Mouse (Mus musculus) embryonic facial prominence, embryonic 12.5 days (tissue): ENCODE measurements around the gene Serpina3b. TPM values are rescaled to one million over a fixed set of nuclear protein-coding genes. Genes with fewer than 3 reads are reported as not detected.
"Not testable (repeated sequence)": the region's sequence is repeated elsewhere in the genome, so short reads cannot be mapped to it uniquely, and the experiment has no call there.

Experiments used
- ATAC-seq: fragments of 200-750 bp; cut with Nextera tagmentation; 2 replicates; pipeline ENCODE4 v1.8.0; 2017; ENCODE audit not compliant: insufficient number of reproducible peaks, insufficient read depth, low FRiP score, low TSS enrichment
- H3K27ac ChIP-seq: fragments of 300-500 bp; sonication (generic); 2 replicates; pipeline ENCODE4 v1.5.1; 2016; ENCODE audit warnings: mild to moderate bottlenecking
- H3K27me3 ChIP-seq: fragments of 300-500 bp; sonication (generic); 2 replicates; pipeline ENCODE4 v1.6.1; 2016; ENCODE audit warnings: mild to moderate bottlenecking, moderate library complexity
- H3K36me3 ChIP-seq: fragments of 300-500 bp; sonication (generic); 2 replicates; pipeline ENCODE4 v1.6.1; 2016; ENCODE audit warnings: mild to moderate bottlenecking
- H3K4me1 ChIP-seq: fragments of 300-500 bp; sonication (generic); 2 replicates; pipeline ENCODE4 v1.6.1; 2016
- H3K4me2 ChIP-seq: fragments of 300-500 bp; sonication (generic); replicated peaks from 2 replicates; pipeline ENCODE4 v1.6.1; 2016; ENCODE audit warnings: mild to moderate bottlenecking, moderate library complexity
- H3K4me3 ChIP-seq: fragments of 300-500 bp; sonication (generic); 2 replicates; pipeline ENCODE4 v1.5.1; 2016; ENCODE audit warnings: mild to moderate bottlenecking
- H3K9ac ChIP-seq: fragments of 300-500 bp; sonication (generic); 2 replicates; pipeline ENCODE4 v1.6.1; 2016; ENCODE audit warnings: mild to moderate bottlenecking, moderate library complexity
- H3K9me3 ChIP-seq: fragments of 300-500 bp; sonication (generic); 2 replicates; pipeline ENCODE4 v1.6.1; 2016; ENCODE audit warnings: mild to moderate bottlenecking, moderate library complexity
- WGBS: fragments of 180-500 bp; shearing (Covaris S2); methylation state at CpG from one replicate; pipeline ENCODE4 v1.1.7; 2016; 5-methylcytosine and 5-hydroxymethylcytosine counted together
- polyA plus RNA-seq: library from polyadenylated mRNA; unstranded; fragments of >200 nt; fragmentation: Nextera tagmentation; extraction: Ambion mirVana; gene quantifications from 2 replicates; pipeline ENCODE4 v1.2.1, GENCODE M21; 2016

Serpina3b gene
- polyA plus RNA-seq = not detected in 2 replicates

GRCm38 (mm10) chr12:104127696-104128095 is at the start of gene Serpina3b:
Gene Serpina3b, plus strand, starts transcription at chr12:104127996.
- H3K27me3 ChIP-seq = no peaks in the 10 kb centered on the region
- 81% methylated on average over 5 of the region's 5 CpGs for WGBS
- no peak within 1 kb of the TSS for H3K27ac ChIP-seq
- H3K4me1 ChIP-seq = no peaks in the 10 kb centered on the region
- H3K36me3 ChIP-seq = no peaks in the 10 kb centered on the region
- no peak for ATAC-seq
- no peak within 1 kb of the TSS for H3K4me3 ChIP-seq
- no peak within 1 kb of the TSS for H3K9ac ChIP-seq
- H3K4me2 ChIP-seq = no peak within 1 kb of the TSS
- H3K9me3 ChIP-seq = no peaks in the 10 kb centered on the region

- no peaks in the 10 kb centered on the region for H3K27me3 ChIP-seq
- WGBS = 69% methylated on average over 2 of the region's 2 CpGs
- no peak for ATAC-seq
- no peaks in the 10 kb centered on the region for H3K9me3 ChIP-seq
- H3K4me1 ChIP-seq = no peaks in the 10 kb centered on the region
- no peak overlapping the region for H3K9ac ChIP-seq
- H3K4me2 ChIP-seq = no peak overlapping the region
- H3K36me3 ChIP-seq = no peaks in the 10 kb centered on the region
- no peak overlapping the region for H3K27ac ChIP-seq
- no peak overlapping the region for H3K4me3 ChIP-seq
Observed at GRCm38 (mm10) chr12:104090119-104090518, 37.7 kb upstream of the Serpina3b start.

- 74% methylated on average over 1 of the region's 1 CpGs for WGBS
- no peak for ATAC-seq
- no peaks in the 10 kb centered on the region for H3K4me1 ChIP-seq
- no peak overlapping the region for H3K4me2 ChIP-seq
- H3K9me3 ChIP-seq = no peaks in the 10 kb centered on the region
- no peak overlapping the region for H3K4me3 ChIP-seq
- no peaks in the 10 kb centered on the region for H3K36me3 ChIP-seq
- no peak overlapping the region for H3K27ac ChIP-seq
- H3K9ac ChIP-seq = no peak overlapping the region
- H3K27me3 ChIP-seq = no peaks in the 10 kb centered on the region
Observed at GRCm38 (mm10) chr12:104091303-104091702, 36.5 kb upstream of the Serpina3b start.

- Histone ChIP-seq H3K27me3 (no peaks in the 10 kb centered on the region), H3K4me3 (no peak within 1 kb of the TSS), H3K4me2 (no peak within 1 kb of the TSS), H3K4me1 (no peaks in the 10 kb centered on the region), H3K27ac (no peak within 1 kb of the TSS), H3K9ac (no peak within 1 kb of the TSS), H3K9me3 (no peaks in the 10 kb centered on the region), H3K36me3 (no peaks in the 10 kb centered on the region)
- ATAC-seq = no peak
- 90% methylated on average over 6 of the region's 6 CpGs for WGBS
Observed at GRCm38 (mm10) chr12:104100768-104101167, 27.0 kb upstream of the Serpina3b start, which contains the start of gene Serpina5. Gene Serpina5, plus strand, starts transcription at chr12:104101113.

- H3K36me3 ChIP-seq = no peaks in the 10 kb centered on the region
- H3K9ac ChIP-seq = no peak overlapping the region
- no peak overlapping the region for H3K4me3 ChIP-seq
- no peak overlapping the region for H3K4me2 ChIP-seq
- H3K27me3 ChIP-seq = no peaks in the 10 kb centered on the region
- H3K4me1 ChIP-seq = no peaks in the 10 kb centered on the region
- no peak overlapping the region for H3K27ac ChIP-seq
- ATAC-seq = no peak
- no peaks in the 10 kb centered on the region for H3K9me3 ChIP-seq
Observed at GRCm38 (mm10) chr12:104105847-104106246, 21.9 kb upstream of the Serpina3b start.

GRCm38 (mm10) chr12:104106919-104107318 is 20.9 kb upstream of the Serpina3b start:
- Histone ChIP-seq H3K4me1 (no peaks in the 10 kb centered on the region), H3K9me3 (no peaks in the 10 kb centered on the region), H3K27ac (no peak overlapping the region), H3K4me2 (no peak overlapping the region), H3K4me3 (no peak overlapping the region), H3K9ac (no peak overlapping the region), H3K27me3 (no peaks in the 10 kb centered on the region), H3K36me3 (no peaks in the 10 kb centered on the region)
- no peak for ATAC-seq

GRCm38 (mm10) chr12:104108507-104108906 is 19.3 kb upstream of the Serpina3b start:
- Histone ChIP-seq H3K36me3 (no peaks in the 10 kb centered on the region), H3K27me3 (no peaks in the 10 kb centered on the region), H3K4me1 (no peaks in the 10 kb centered on the region), H3K4me3 (no peak overlapping the region), H3K9ac (no peak overlapping the region), H3K4me2 (no peak overlapping the region), H3K9me3 (no peaks in the 10 kb centered on the region), H3K27ac (no peak overlapping the region)
- ATAC-seq = no peak
- WGBS = 87% methylated on average over 2 of the region's 2 CpGs

- not testable (repeated sequence) for H3K9ac ChIP-seq, H3K36me3 ChIP-seq, H3K9me3 ChIP-seq, H3K4me3 ChIP-seq, H3K27me3 ChIP-seq, ATAC-seq, H3K4me1 ChIP-seq, H3K4me2 ChIP-seq, H3K27ac ChIP-seq
- 90% methylated on average over 11 of the region's 11 CpGs for WGBS
Observed at GRCm38 (mm10) chr12:104112333-104112732, 15.5 kb upstream of the Serpina3b start, which contains the start of gene Serpina3a. Gene Serpina3a, plus strand, starts transcription at chr12:104112724.

GRCm38 (mm10) chr12:104114921-104115579 is 12.7 kb upstream of the Serpina3b start:
- H3K9ac ChIP-seq = no peak overlapping the region
- 59% methylated on average over 3 of the region's 3 CpGs for WGBS
- no peaks in the 10 kb centered on the region for H3K4me1 ChIP-seq
- H3K27ac ChIP-seq = no peak overlapping the region
- ATAC-seq = no peak
- no peaks in the 10 kb centered on the region for H3K9me3 ChIP-seq
- H3K4me2 ChIP-seq = no peak overlapping the region
- H3K27me3 ChIP-seq = no peaks in the 10 kb centered on the region
- no peaks in the 10 kb centered on the region for H3K36me3 ChIP-seq
- H3K4me3 ChIP-seq = no peak overlapping the region

- no peak overlapping the region for H3K4me2 ChIP-seq
- H3K9me3 ChIP-seq = no peaks in the 10 kb centered on the region
- no peaks in the 10 kb centered on the region for H3K4me1 ChIP-seq
- H3K27ac ChIP-seq = no peak overlapping the region
- WGBS = 81% methylated on average over 1 of the region's 1 CpGs
- H3K27me3 ChIP-seq = no peaks in the 10 kb centered on the region
- no peak overlapping the region for H3K9ac ChIP-seq
- no peaks in the 10 kb centered on the region for H3K36me3 ChIP-seq
- no peak overlapping the region for H3K4me3 ChIP-seq
- no peak for ATAC-seq
Observed at GRCm38 (mm10) chr12:104123097-104123496, 4.7 kb upstream of the Serpina3b start.

GRCm38 (mm10) chr12:104123996-104124395 is 3.8 kb upstream of the Serpina3b start:
- H3K4me1 ChIP-seq = no peaks in the 10 kb centered on the region
- H3K27me3 ChIP-seq = no peaks in the 10 kb centered on the region
- H3K4me2 ChIP-seq = no peak overlapping the region
- no peak for ATAC-seq
- no peak overlapping the region for H3K27ac ChIP-seq
- 86% methylated on average over 2 of the region's 2 CpGs for WGBS
- H3K9ac ChIP-seq = no peak overlapping the region
- no peaks in the 10 kb centered on the region for H3K36me3 ChIP-seq
- no peaks in the 10 kb centered on the region for H3K9me3 ChIP-seq
- no peak overlapping the region for H3K4me3 ChIP-seq

- Histone ChIP-seq H3K9ac (no peak overlapping the region), H3K27me3 (no peaks in the 10 kb centered on the region), H3K36me3 (no peaks in the 10 kb centered on the region), H3K27ac (no peak overlapping the region), H3K4me2 (no peak overlapping the region), H3K9me3 (no peaks in the 10 kb centered on the region), H3K4me3 (no peak overlapping the region), H3K4me1 (no peaks in the 10 kb centered on the region)
- 80% methylated on average over 5 of the region's 5 CpGs for WGBS
- ATAC-seq = no peak
Observed at GRCm38 (mm10) chr12:104125021-104125560, 2.7 kb upstream of the Serpina3b start.
